Mouse (Mus musculus): ENCODE results near the gene Adat2.

DNA sequence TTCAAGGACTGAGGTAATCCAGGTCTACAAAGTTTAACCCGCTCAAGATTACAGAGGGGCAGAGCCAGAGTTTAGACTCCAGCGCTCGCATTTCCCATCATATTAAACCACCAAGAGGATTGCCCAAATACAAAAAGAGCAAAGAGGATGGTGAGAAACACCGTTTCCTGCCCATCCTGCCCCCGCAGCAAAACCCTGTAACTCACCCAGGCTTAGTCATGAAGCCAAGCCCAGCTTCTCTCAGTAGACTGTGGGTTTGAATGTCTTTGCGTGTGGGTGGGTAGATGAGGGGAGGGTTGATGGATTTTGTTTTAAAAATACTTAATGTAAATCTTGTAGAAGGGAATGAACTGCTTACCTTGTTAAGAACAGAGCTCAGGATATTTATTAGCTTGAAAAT lies 19.7 kb downstream of the Adat2 start:
- TF ChIP-seq CTCF (conservative IDR thresholded peaks at IDR 0.05; ENCODE audit: low read length): no peak
- no peak for TF ChIP-seq POU5F1 (IDR thresholded peaks at IDR 0.05; ENCODE audit: borderline replicate concordance, low read length)
- TF ChIP-seq NANOG (IDR thresholded peaks at IDR 0.05; ENCODE audit: borderline replicate concordance, low read length): no peak
